Mouse (Mus musculus) ovary, postnatal 36 days (tissue): ENCODE results near the gene Mcemp1.

Source experiments
- DNase-seq: peaks from one replicate; pipeline ENCODE4 v3.0.0; 2022; ENCODE audit warnings: low spot score, mixed read lengths

Gene Mcemp1

DNA sequence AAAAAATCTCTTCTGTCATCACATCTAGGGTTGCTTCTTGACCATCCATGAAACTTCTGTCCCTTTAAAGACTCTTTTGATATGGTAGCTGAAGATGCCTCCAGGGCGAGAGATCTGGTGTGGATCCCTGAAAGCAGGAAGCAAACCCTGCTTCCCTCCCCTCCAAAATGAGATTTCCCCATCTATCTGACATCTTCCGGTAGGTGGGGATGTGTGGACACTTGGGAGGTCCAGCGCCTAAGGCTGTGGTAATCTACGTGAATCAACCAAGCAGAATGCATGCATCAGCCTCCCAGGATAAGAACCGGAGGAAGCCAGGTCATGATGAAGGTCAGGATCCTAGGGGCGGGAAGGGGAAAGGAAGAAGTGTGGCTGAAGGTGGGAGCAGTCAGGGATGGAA lies at the start of gene Mcemp1:
TSS of gene Mcemp1 (plus strand) at position 248 of the 400 bp plus-strand sequence.
- no peak for DNase-seq

DNA sequence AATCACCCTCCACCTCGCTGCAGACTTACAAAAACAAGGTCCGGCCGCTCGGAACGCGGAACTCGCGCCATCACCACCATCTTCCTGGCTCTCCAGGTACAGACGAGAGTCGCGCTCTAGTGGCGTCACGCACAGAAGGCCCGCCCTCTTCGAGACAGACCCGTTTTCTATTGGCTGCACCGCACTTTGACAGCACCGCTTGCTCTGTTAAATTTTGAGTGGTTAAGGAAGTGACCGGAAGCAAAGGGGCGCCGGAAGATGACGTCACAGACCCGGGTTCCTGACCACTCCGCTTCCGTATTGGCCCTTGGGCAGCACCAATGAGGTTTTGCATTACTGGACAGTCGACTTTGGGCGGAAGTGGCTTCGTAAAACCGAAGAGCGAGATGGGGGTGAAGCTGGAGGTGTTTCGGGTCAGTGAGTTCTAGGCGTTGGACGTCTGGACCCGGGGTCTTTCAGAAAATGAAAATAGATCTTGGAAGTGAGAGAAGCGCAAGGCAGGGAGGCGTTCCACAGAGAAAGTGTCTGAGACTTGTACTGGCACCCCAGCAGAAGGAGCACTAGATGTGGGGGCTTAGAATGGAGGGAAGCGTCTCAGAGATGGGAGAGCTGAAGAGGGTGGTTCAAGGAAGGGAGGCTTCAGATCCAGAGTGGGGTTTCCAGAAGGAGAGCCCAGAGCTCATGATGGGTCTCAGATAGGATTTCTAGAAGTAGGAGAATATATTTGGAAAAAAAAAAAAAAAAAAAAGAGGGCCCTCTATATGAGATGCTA lies 44.2 kb upstream of the Mcemp1 start, which contains the start of the genes Xab2 and Pet100:
TSS of gene Xab2 (minus strand) at position 118 of the 772 bp plus-strand sequence.
TSS of gene Pet100 (plus strand) at position 350 of the 772 bp plus-strand sequence.
- DNase-seq, result peak; percentile 97

DNA sequence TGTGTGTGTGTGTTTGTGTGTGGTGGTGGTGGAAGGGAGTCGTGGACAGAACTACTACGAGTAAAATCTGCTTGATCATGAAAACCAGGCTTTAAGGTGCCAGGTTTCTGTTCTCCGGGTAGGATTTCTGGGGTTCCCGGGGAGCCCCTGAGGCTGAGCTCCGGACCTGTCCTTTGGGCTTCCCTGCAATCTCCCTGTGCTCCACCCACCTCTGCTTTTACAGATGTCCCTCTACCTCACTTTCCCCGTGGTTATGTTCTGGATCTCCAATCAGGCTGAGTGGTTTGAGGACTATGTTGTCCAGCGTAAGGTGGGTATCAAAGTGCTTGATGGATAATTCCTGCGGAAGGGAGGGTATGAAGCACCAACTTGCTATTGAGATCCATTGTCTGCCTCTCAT lies 43.4 kb upstream of the Mcemp1 start:
- DNase-seq, result no peak

DNA sequence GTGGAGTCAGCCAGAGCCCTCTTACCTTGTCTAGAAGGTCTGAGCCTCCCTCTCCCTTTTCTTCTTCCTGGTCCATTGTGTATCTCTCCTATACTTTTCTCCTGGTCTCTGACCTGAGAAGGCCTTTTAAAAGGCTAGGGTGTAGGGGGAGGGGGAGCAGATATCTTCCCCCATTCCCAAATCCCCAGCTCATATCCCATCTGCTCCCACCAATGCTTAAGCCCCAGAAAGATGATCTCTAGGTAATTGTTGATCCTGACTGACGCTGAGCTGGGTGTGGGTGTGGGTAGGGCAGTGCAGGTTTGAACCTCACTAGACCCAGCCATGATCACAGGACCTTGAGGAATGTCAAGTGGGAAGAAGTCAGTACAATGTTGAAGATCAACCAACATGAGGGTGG lies 40.1 kb upstream of the Mcemp1 start, which contains the start of gene Pcp2:
TSS of gene Pcp2 (minus strand) at position 101 of the 400 bp plus-strand sequence.
- DNase-seq, result no peak

DNA sequence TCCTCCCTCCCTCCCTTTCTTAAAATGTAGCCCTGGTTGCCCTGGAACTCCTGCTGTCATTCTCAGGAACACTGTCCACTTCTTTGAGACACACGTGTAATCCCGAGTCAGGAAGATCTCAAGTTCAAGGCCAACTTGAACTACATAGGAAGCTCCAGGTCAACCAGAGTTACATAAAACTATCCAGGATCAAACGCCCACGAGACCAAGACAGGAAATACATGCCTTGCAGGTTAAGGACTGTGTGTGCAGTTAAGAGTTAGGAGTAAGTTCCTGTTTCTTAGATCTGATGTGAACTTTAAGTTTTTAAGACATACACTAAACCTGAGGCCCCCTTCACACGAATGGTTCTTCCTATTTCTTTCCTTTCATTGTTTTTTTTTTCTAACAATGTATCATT lies 38.6 kb upstream of the Mcemp1 start:
- DNase-seq, result no peak

DNA sequence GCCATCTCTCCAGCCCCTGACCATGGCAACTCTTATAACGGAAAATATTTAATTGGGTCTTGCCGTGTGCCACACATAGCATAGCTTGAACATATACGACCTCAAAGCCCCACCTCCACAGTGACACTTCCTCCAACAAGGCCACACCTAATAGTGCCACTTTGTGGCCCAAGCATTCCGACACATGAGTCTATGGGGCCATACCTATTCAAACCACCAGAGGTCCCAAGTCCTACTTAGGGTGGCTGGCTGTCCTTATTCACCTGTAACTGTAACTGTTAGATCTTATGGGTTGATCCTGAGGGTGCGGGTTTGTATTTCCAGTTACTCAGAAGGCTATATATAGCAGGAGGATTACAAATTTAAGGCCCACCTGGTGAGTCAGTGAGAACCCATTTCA lies 37.5 kb upstream of the Mcemp1 start:
- no peak for DNase-seq

DNA sequence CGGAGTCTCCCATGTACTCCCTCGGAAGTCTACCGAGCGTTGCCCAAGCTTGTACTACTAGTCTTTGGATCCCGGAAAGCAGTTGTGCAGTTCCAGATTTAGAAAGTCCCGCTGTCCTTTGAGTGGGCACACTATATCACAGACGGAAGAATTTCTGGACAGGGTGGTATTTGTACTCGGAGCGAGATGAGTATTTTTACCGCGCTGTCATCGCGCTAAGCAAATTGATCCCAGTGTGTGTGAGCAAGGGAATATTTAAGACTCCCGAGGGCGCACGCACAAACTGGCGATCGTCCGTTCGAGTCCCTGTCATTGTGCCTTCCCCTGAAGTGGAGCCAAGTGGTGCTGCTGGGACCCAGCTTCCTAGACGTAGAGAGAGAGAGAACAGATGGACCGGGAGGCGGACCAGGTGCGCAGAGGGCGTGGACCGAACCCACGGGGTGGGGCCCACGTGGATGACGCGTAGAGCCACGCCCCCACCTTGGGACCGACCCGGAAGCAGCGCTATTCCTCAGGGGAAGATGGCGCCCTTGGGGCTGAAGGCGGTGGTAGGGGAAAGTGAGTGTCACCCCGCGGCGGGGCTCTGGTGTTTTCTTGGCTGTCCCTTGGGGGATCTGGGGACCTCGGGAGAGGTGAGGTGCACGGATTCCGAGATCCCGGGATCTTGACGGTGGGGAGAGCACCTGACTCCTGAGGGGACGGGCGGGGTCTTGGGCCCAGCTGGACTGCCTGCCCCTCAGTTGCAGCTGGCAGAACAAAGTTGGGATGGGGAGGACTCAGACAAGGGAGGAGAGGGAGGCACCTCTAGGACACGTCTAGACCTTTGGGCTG lies 34.7 kb upstream of the Mcemp1 start, which contains the start of gene Stxbp2:
TSS of gene Stxbp2 (plus strand) at position 309 of the 831 bp plus-strand sequence.
- DNase-seq, result peak; percentile 75

DNA sequence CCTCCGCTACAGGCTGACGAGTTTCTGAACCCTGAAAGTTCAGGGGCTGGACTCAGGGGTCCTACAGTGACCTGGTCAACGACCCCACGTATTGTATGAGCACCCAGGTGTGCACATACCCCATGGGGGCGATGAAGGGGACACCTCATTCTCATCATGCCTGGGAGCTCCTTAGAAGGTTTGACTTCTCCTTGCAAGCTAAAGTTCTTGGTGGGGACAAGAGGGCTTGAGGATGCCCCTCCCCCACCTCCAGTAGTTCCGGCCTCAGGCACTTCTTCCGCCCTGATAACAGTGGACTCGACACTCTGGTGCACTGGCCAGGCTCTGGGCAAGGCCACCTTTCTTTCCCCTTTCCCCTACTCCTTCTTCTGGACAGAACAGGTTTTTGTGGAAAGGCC lies 34.1 kb upstream of the Mcemp1 start:
- no peak for DNase-seq

DNA sequence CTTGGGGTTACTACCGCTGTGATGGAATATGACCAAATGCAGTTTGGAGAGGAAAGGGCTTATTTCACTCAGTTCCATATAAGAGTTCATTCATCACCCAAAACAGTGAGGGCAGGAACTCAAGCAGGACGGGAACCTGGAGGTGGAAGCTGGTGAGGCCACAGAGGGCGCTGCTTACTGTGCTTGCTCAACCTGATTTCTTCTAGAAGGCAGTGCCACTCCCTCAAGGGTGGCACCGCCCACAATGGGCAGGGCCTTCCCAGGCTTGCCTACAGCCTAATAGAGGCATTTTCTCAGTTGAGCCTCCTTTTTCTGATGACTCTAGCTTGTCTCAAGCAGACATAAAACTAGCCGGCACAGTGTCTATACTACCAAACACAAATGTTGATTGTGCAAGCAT lies 19.8 kb upstream of the Mcemp1 start:
- peak; percentile 52 for DNase-seq

DNA sequence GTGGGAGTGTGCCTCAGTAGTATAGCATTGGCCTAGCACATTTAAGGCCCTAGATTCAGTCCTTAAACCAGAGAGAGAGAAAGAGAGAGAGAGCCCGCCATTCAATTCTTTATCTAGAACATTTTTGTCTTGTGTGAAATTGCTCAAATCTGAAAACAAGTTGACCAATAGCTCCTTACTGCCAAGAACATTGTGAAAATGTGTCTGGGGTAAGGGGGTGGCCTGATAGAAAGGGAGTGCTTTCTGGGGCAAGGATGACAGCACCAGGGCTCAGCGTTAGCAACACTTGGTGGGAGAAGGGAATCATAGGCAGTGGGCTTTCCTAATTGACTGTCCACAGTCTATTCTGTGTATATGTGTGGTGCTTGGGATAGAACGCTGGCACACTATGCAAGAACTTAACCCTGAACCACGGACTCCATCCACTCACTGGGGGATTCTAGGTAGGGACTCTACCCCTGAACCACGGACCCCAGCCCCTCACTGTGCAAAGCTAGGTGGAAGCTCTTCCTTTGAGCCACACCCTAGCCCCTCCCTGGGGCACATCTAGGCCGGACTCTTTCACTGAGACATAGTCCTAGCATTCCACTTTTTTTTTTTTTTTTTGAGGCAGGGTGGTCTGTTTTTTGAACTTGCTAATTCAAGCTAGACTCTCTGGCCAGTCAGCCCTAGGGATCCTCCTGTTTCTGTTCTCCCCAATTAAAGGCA lies 18.6 kb upstream of the Mcemp1 start:
- DNase-seq, result no peak

DNA sequence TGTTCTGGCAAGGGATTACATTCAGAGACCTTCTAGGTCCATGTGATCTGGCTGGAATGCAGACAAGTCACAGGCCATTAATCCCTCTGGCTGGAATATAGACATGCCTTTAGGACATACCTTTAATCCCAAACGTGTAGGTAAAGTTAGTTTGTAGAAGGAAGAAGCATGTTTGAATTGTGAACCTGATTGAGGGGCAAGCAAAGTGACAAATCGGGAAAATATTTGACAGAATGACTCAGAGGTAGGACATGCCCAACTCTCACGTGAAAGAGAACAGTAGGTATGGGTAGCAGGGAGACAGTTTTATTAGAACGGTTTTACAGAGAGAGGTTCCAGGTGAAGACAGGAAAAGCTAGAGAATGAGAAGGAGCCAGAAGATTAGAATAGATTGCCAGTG lies 18.0 kb upstream of the Mcemp1 start:
- DNase-seq, result no peak

DNA sequence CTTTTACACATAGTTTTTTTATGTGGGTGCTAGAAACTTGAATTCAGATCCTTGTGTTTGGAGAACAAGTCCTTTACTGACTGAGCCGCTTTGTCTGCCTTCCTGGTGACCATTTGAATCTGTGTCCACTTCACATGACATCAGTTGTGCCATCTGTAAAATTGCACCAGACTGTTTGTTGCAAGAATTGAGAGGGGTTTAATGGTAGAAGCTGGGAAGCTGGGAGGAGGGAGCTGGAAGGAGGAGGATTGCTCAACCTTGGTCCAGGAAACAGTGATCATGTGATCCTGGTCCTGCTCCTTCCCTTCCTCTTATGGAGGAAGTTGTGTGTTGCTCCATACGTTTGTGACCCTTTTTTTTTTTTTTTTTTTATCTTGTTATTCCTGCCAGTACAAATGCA lies 17.3 kb upstream of the Mcemp1 start:
- no peak for DNase-seq

DNA sequence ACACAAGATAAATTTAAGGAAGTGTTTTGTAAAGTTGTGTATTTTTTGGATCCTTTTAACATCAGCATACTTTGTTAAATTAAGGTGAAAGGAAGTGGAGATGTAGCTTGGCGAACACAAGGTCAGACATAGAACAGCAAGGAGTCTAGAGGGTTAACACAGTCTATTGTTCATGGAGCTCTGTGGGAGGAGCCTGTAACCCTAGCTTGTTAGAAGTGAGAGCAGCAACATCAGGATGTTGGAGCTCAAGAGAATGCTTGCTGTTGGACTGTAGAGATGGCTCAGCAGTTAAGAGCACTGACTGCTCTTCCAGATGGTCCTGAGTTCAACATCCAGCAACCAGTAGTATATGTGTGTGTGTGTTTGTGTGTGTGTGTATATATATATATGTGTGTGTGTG lies 16.6 kb upstream of the Mcemp1 start:
- no peak for DNase-seq

DNA sequence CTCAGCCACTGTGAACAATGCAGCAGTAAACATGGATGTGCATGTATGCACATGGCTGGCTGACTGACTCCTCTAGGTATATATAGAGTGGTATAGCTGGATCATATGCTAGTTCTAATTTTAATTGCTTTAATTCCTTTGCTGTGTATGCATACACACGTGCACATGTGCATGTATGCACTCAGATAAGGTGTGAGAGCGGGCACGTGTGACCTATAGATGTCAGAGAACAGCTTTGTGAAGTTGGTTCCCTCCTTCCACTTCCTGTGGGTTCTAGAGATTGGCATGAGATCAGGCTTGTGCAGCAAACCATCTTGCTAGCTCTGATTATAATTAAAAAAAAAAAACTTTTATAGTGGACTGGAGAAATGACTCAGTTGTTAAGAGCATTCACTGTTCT lies 12.7 kb upstream of the Mcemp1 start:
- DNase-seq, result no peak

DNA sequence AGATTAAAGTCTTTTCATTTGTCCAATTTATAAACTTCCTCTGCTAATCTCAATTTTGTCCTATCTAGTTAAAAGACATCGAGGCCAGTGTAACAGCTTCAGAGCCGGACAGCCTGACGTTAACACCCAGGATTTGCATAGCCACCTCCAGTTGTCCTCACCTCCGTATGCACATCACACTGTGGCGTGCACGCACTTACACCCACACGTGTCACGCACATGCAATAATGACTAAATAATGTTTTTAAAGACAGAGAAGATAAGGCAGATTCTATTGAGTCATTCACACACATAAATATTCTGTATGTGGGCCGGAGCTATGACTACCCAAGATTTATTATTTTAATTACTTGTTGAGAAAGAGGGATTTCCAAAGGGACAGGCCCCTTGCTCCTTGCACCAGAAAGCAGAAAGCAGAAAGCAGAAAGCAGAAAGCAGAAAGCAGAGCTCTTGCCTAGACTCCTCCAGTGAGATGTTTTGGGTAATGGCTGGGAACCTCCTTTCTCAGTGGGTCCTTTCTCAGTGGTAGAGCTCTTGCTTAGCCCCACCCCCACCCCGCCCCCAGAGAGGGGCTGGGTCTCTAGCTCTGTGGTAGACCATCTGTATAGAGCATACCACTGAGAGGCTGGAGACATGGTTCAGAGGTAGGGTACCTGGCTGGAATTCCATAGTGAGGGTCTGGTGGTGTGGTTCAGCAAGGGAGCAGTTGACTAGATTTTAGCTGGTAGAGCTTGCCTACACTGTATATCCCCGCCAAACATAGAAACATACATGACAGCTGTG lies 10.6 kb upstream of the Mcemp1 start:
- DNase-seq, result no peak

DNA sequence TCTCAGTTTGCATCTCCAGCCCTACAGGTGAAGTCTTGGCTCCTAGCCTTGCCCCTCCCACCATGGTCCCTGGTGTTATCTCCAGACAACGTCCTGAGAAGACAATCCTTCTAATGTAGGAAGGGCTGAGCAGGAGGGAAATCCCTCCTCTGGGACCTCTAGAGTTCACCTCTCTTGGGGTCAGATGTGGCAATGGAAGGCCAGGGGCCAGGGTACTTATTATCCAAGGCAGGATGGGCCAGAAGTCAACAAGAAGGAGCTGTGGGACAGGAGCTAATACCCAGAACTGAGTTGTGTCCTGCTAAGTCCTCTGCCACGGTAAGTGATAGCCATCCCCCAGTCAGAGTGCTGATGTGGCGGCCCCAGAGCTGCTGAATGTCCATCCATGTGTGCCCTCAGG lies 10.0 kb upstream of the Mcemp1 start, which contains the start of gene Retn:
TSS of gene Retn (plus strand) at position 245 of the 400 bp plus-strand sequence.
- no peak for DNase-seq

DNA sequence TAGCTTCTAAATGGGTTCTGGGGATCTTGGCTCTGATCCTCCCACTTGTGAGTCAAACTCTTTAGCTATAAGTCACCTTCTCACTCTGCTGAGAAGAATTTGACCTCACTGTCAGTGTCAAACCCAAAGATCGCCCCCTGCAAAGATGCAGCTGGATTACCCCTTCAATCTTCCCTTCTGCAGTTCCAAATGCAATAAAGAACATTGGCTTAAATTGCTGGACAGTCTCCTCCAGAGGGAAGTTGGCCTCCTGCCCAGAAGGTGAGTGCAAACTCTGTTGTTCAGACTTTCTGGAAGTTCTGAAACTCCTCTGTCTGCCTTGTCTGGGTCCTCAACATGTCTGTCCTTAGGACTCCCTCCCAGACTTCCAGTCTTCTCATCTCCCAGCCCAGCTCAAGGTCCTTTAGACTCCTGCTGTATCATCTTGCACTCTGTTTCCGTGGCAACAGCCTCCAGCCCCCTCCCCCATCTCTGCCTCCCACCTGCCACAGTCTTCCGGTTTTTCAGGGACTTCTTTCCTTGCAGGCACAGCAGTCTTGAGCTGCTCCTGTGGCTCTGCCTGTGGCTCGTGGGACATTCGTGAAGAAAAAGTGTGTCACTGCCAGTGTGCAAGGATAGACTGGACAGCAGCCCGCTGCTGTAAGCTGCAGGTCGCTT lies 8.7 kb upstream of the Mcemp1 start:
- no peak for DNase-seq

DNA sequence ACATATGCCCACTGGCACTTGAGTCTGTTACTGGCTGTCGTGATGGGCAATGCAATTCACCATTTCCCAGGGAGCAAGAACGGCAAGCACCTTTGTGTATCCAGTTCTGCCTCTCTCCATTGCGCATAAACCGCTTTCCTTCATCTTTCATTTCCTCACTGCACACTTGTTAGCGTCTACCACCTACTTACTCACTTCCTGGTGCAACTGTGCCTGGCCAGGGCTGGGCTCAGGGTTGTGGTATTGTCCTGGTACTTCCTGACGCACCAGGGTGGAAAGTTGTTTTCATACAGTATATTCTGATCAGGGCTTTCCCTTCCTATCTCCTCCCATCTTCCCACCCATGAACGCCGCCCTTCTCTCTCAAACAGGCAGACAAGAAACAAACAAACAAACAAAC lies 4.7 kb upstream of the Mcemp1 start:
- no peak for DNase-seq

DNA sequence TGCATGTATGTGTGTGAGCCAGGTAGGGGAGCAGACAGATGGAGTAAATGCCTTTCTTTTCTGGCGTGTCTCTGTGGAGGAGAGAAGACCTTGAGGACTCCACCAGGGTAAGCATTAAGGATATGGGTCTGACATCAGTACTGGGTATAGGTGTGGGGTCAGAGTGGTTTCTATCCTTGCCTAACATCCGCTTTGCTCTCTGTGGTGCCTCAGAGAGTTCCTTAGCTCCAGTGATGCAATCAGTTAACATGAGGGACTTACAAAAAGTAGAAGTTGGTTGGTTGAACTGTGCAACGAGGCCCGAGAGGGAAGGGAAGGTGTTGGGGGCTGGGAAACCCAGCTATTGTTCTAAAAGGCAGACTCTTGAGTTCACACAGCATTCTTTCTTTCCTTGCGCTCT lies 1.1 kb upstream of the Mcemp1 start:
- DNase-seq, result no peak

DNA sequence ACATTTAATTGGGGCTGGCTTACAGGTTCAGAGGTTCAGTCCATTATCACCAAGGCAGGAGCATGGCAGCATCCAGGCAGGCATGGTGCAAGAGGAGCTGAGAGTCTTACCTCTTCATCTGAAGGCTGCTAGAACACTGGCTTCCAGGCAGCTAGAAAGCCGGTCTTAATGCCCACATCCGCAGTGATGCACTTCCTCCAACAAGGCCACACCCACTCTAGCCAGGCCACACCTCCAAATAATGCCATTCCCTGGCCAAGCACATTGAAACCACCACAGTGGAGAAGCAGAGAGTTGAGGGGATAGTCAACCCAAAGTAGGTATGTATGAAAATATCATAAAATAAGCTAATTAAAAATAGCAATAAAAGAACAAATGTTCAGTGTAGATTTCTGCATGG lies 4.8 kb downstream of the Mcemp1 start:
- no peak for DNase-seq

DNA sequence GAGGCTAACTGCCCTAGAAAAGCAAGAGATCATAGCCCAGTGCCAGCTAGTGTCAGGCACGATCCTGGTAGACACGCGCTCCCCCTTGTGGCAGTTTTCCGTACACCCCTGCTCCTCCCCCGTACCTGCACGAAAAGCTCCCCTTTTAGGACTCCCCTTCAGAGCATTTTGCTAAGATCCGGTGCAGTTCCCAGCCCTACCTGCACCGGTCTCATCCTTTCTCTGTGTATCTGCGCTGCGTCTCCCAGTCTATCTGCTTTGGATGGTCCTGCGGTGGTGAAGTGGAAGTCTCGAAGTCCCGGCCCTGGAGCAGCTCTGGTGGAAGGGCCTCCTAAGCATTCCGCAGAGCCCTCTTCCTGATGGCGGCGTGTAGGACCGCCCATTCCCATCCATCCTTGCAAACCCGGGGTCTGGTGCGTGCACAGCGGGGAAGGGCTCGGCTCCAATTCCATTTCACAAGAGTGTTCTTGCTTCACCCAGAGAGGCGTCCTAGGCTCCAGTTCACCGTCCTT lies 6.5 kb downstream of the Mcemp1 start, which contains the start of gene Fcor:
TSS of gene Fcor (minus strand) at position 383 of the 512 bp plus-strand sequence.
- peak; percentile 81 for DNase-seq
